Mouse (Mus musculus): Measurements from ENCODE around the gene Ndufa11. TPM values are rescaled to one million over a fixed set of nuclear protein-coding genes. Genes with fewer than 3 reads are reported as not detected.

Ndufa11 gene
- polyA plus RNA-seq, 1 experiment: 75.1 TPM

DNA sequence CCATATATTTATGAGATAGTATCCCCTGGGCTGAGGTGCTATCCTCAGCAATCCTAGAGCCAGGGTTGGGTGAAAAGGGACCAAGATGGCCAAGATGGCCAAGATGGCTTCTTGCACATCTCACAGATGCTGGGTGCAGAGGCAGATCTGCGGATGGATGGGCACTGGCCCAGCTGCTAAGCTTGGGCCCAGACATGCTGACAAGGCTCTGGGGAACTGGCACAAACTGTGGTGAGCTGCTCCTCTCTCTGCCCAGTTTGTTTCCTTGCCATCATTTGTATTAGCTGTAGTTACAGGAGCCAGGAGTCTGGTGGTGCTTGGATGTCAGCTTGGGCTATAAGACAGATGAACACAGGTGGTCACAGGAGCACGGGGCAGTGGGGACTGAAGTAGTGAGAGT, 32.9 kb upstream of the Ndufa11 start:
- Histone ChIP-seq H3K27ac (ENCODE audit: insufficient read depth, low read depth, low read length) (no peak overlapping the region), H3K4me3 (ENCODE audit: insufficient read depth, low read length) (no peak overlapping the region), H3K4me1 (ENCODE audit: control insufficient read depth, insufficient read depth, low read length) (peaks cover 9% of the 10 kb centered on the region)
- TF ChIP-seq POLR2A (IDR thresholded peaks at IDR 0.05; ENCODE audit: borderline replicate concordance, low read depth, low read length): no peak
- TF ChIP-seq CTCF (IDR thresholded peaks at IDR 0.05; ENCODE audit: low read depth, low read length): no peak

- H3K27ac ChIP-seq (ENCODE audit: insufficient read depth, low read depth, low read length): no peak overlapping the region
- H3K4me1 ChIP-seq (ENCODE audit: control insufficient read depth, insufficient read depth, low read length): peaks cover 2% of the 10 kb centered on the region; the same call in 1 of the 2 replicates
- H3K4me3 ChIP-seq (ENCODE audit: insufficient read depth, low read length): no peak overlapping the region
- TF ChIP-seq CTCF (IDR thresholded peaks at IDR 0.05; ENCODE audit: low read depth, low read length): no peak
- TF ChIP-seq POLR2A (IDR thresholded peaks at IDR 0.05; ENCODE audit: borderline replicate concordance, low read depth, low read length): no peak
Measured at GRCm38 (mm10) chr17:56686801-56687200, 30.8 kb upstream of the Ndufa11 start.

GRCm38 (mm10) chr17:56688045-56688444, 29.5 kb upstream of the Ndufa11 start:
- H3K4me1 ChIP-seq (ENCODE audit: control insufficient read depth, insufficient read depth, low read length): 0 out of 2 replicates have a peak, but pooled peaks cover 3% of the 10 kb centered on the region
- TF ChIP-seq CTCF (IDR thresholded peaks at IDR 0.05; ENCODE audit: low read depth, low read length): no peak
- TF ChIP-seq POLR2A (IDR thresholded peaks at IDR 0.05; ENCODE audit: borderline replicate concordance, low read depth, low read length): no peak
- no peak overlapping the region for H3K27ac ChIP-seq (ENCODE audit: insufficient read depth, low read depth, low read length)
- no peak overlapping the region for H3K4me3 ChIP-seq (ENCODE audit: insufficient read depth, low read length)

GRCm38 (mm10) chr17:56688689-56689088, 28.9 kb upstream of the Ndufa11 start:
- no peak for TF ChIP-seq CTCF (IDR thresholded peaks at IDR 0.05; ENCODE audit: low read depth, low read length)
- no peak for TF ChIP-seq POLR2A (IDR thresholded peaks at IDR 0.05; ENCODE audit: borderline replicate concordance, low read depth, low read length)
- Histone ChIP-seq H3K4me3 (ENCODE audit: insufficient read depth, low read length) (no peak overlapping the region), H3K4me1 (ENCODE audit: control insufficient read depth, insufficient read depth, low read length) (peaks cover 8% of the 10 kb centered on the region; the same call in 1 of the 2 replicates), H3K27ac (ENCODE audit: insufficient read depth, low read depth, low read length) (no peak overlapping the region)

- no peak overlapping the region for H3K4me3 ChIP-seq (ENCODE audit: insufficient read depth, low read length)
Measured at GRCm38 (mm10) chr17:56693395-56693794, 24.2 kb upstream of the Ndufa11 start.

DNA sequence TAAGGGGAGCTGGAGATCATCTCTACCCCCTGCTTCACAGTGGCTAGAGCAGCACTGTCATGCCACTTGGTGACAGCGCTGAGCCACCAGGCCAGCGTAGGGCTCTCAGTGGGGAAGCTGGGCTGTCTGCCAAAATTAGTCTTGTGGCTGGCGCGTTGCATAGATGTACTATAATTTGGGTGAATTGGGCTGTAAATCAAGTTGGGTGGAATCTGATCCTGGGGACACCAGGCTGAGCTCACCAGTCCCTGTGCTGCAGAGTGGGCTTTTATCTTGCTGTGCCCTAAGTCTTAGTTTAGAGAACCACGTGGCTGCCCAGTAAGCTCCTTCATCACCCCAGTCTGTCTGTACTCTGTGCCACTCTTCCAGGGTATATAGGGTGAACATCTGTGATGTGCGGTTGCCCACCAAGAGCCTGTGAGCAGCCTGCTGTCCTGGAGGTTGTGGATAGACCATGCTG, 23.7 kb upstream of the Ndufa11 start:
- Histone ChIP-seq H3K4me1 (ENCODE audit: control insufficient read depth, insufficient read depth, low read length) (peaks cover 11% of the 10 kb centered on the region), H3K27ac (ENCODE audit: insufficient read depth, low read depth, low read length) (no peak overlapping the region), H3K4me3 (ENCODE audit: insufficient read depth, low read length) (no peak overlapping the region)
- TF ChIP-seq POLR2A (IDR thresholded peaks at IDR 0.05; ENCODE audit: borderline replicate concordance, low read depth, low read length): no peak
- TF ChIP-seq CTCF (IDR thresholded peaks at IDR 0.05; ENCODE audit: low read depth, low read length): no peak

More at GRCm38 (mm10) chr17:56693395-56693794, 24.2 kb upstream of the Ndufa11 start:
- TF ChIP-seq POLR2A (IDR thresholded peaks at IDR 0.05; ENCODE audit: borderline replicate concordance, low read depth, low read length) (no peak), CTCF (IDR thresholded peaks at IDR 0.05; ENCODE audit: low read depth, low read length) (no peak)
- no peak overlapping the region for H3K27ac ChIP-seq (ENCODE audit: insufficient read depth, low read depth, low read length)
- peaks cover 11% of the 10 kb centered on the region for H3K4me1 ChIP-seq (ENCODE audit: control insufficient read depth, insufficient read depth, low read length)

DNA sequence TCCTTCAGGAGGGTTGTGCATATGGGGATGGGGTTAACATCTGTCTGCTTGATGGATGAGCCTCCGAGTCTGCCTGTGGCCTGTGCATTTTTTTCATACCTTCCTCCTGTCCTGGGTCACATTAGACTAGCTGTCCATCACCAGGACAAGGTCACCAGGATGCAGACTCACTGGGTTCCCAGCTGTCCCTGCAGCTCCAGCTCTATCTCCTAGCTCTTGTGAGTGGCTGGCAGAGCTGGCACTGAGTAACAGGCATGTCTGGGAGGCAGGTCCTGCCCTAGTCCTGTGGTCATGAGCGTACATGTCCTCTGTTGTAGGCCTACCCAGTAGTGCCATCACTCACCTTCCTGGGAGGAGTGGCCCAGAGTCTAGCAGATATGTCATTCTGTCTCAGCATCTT, 17.1 kb upstream of the Ndufa11 start:
- H3K4me3 ChIP-seq (ENCODE audit: insufficient read depth, low read length): no peak overlapping the region
- no peak overlapping the region for H3K27ac ChIP-seq (ENCODE audit: insufficient read depth, low read depth, low read length)
- H3K4me1 ChIP-seq (ENCODE audit: control insufficient read depth, insufficient read depth, low read length): no peaks in the 10 kb centered on the region
- TF ChIP-seq POLR2A (IDR thresholded peaks at IDR 0.05; ENCODE audit: borderline replicate concordance, low read depth, low read length) (no peak), CTCF (IDR thresholded peaks at IDR 0.05; ENCODE audit: low read depth, low read length) (no peak)

DNA sequence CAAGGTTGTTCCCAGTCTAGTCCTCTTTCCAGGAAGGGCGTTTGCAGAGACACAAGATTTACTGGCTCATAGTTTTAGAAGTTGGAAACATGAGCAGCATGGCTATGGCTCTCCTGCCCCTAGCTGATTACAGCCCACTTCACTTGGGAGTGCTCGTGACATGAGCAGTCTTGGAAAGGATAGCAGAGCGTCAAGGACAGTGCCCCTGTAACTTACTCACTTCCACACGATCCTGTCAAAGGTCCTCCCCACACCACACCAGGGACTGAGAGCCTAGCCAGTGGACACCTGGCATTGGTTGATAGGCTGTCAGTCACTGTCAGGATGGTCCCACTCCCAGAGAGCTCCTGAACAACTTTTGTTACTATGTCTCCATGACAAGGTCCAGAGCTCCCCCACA, 14.5 kb upstream of the Ndufa11 start:
- no peak overlapping the region for H3K27ac ChIP-seq (ENCODE audit: insufficient read depth, low read depth, low read length)
- TF ChIP-seq CTCF (IDR thresholded peaks at IDR 0.05; ENCODE audit: low read depth, low read length): no peak
- no peak for TF ChIP-seq POLR2A (IDR thresholded peaks at IDR 0.05; ENCODE audit: borderline replicate concordance, low read depth, low read length)
- H3K4me3 ChIP-seq (ENCODE audit: insufficient read depth, low read length): no peak overlapping the region
- H3K4me1 ChIP-seq (ENCODE audit: control insufficient read depth, insufficient read depth, low read length): no peaks in the 10 kb centered on the region

- Histone ChIP-seq H3K27ac (ENCODE audit: insufficient read depth, low read depth, low read length) (no peak overlapping the region), H3K4me1 (ENCODE audit: control insufficient read depth, insufficient read depth, low read length) (no peaks in the 10 kb centered on the region), H3K4me3 (ENCODE audit: insufficient read depth, low read length) (no peak overlapping the region)
- TF ChIP-seq CTCF (IDR thresholded peaks at IDR 0.05; ENCODE audit: low read depth, low read length): no peak
- TF ChIP-seq POLR2A (IDR thresholded peaks at IDR 0.05; ENCODE audit: borderline replicate concordance, low read depth, low read length): no peak
Measured at GRCm38 (mm10) chr17:56706515-56706914, 11.1 kb upstream of the Ndufa11 start.

GRCm38 (mm10) chr17:56708692-56709091, 8.9 kb upstream of the Ndufa11 start:
- H3K27ac ChIP-seq (ENCODE audit: insufficient read depth, low read depth, low read length): no peak overlapping the region
- H3K4me3 ChIP-seq (ENCODE audit: insufficient read depth, low read length): no peak overlapping the region
- H3K4me1 ChIP-seq (ENCODE audit: control insufficient read depth, insufficient read depth, low read length): no peaks in the 10 kb centered on the region
- TF ChIP-seq POLR2A (IDR thresholded peaks at IDR 0.05; ENCODE audit: borderline replicate concordance, low read depth, low read length) (no peak), CTCF (IDR thresholded peaks at IDR 0.05; ENCODE audit: low read depth, low read length) (no peak)

DNA sequence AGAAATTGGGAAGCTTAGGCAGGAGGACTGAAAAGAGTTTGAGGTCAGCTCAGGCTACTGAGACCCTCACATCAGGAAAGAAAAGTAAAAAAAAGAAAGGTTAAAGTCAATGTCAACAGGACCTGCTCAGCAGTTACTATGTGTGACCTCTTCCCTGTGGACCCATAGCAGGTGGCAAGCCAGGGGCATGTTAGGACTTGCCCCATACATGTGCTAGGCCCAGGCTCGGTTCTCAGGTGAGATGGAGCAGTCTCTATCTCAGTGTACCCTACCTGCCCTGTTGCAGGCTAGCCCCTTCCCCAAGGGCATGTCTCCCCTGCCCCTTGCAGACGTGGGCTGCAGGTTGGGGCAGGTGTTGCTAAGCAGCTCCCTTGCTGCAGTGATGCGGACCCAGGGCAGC, 7.9 kb upstream of the Ndufa11 start:
- no peaks in the 10 kb centered on the region for H3K4me1 ChIP-seq (ENCODE audit: control insufficient read depth, insufficient read depth, low read length)
- no peak overlapping the region for H3K4me3 ChIP-seq (ENCODE audit: insufficient read depth, low read length)
- H3K27ac ChIP-seq (ENCODE audit: insufficient read depth, low read depth, low read length): no peak overlapping the region
- TF ChIP-seq POLR2A (IDR thresholded peaks at IDR 0.05; ENCODE audit: borderline replicate concordance, low read depth, low read length): no peak
- TF ChIP-seq CTCF (IDR thresholded peaks at IDR 0.05; ENCODE audit: low read depth, low read length): no peak
